Mouse (Mus musculus) cerebellum, adult 8-10 months (tissue): ENCODE results near the gene Fam76b.
"Not testable (repeated sequence)": the region's sequence is repeated elsewhere in the genome, so short reads cannot be mapped to it uniquely, and the experiment has no call there.

Experiments
- DNase-seq: peaks from one replicate; pipeline ENCODE4 v3.0.0; 2022

Fam76b gene

GRCm38 (mm10) chr9:13827406-13828086, at the start of gene Fam76b:
Gene Fam76b (plus strand): TSS chr9:13827716.
- peak; percentile 99 for DNase-seq

- no peak for DNase-seq
Measured at GRCm38 (mm10) chr9:13781985-13782384, 45.5 kb upstream of the Fam76b start.

- DNase-seq: not testable (repeated sequence)
Measured at GRCm38 (mm10) chr9:13790864-13791263, 36.7 kb upstream of the Fam76b start.

- no peak for DNase-seq
Measured at GRCm38 (mm10) chr9:13794302-13794701, 33.2 kb upstream of the Fam76b start.

GRCm38 (mm10) chr9:13794756-13795155, 32.8 kb upstream of the Fam76b start:
- no peak for DNase-seq

- DNase-seq: no peak
Measured at GRCm38 (mm10) chr9:13804480-13804879, 23.0 kb upstream of the Fam76b start.

- DNase-seq: no peak
Measured at GRCm38 (mm10) chr9:13806854-13807253, 20.7 kb upstream of the Fam76b start.

GRCm38 (mm10) chr9:13807657-13808056, 19.9 kb upstream of the Fam76b start:
- no peak for DNase-seq

- no peak for DNase-seq
Measured at GRCm38 (mm10) chr9:13809937-13810336, 17.6 kb upstream of the Fam76b start.

- no peak for DNase-seq
Measured at GRCm38 (mm10) chr9:13818369-13818768, 9.1 kb upstream of the Fam76b start.

- DNase-seq: no peak
Measured at GRCm38 (mm10) chr9:13820774-13821173, 6.7 kb upstream of the Fam76b start.

- DNase-seq: no peak
Measured at GRCm38 (mm10) chr9:13825896-13826295, 1.6 kb upstream of the Fam76b start.

- DNase-seq: no peak
Measured at GRCm38 (mm10) chr9:13826391-13826805, 1.1 kb upstream of the Fam76b start.

GRCm38 (mm10) chr9:13826832-13827405, 597 bp upstream of the Fam76b start, which contains the start of gene Cep57:
Gene Cep57 (minus strand): TSS chr9:13827107.
- DNase-seq: peak; percentile 96

- no peak for DNase-seq
Measured at GRCm38 (mm10) chr9:13828087-13828441, 548 bp downstream of the Fam76b start.

GRCm38 (mm10) chr9:13835256-13835655, 7.7 kb downstream of the Fam76b start:
- no peak for DNase-seq

GRCm38 (mm10) chr9:13836726-13837125, 9.2 kb downstream of the Fam76b start:
- DNase-seq: no peak

- DNase-seq: no peak
Measured at GRCm38 (mm10) chr9:13847591-13847990, 20.1 kb downstream of the Fam76b start.

- DNase-seq: no peak
Measured at GRCm38 (mm10) chr9:13848481-13849480, 21.3 kb downstream of the Fam76b start.

- no peak for DNase-seq
Measured at GRCm38 (mm10) chr9:13853876-13854275, 26.4 kb downstream of the Fam76b start.

GRCm38 (mm10) chr9:13856247-13856646, 28.7 kb downstream of the Fam76b start:
- no peak for DNase-seq

- no peak for DNase-seq
Measured at GRCm38 (mm10) chr9:13856777-13857176, 29.3 kb downstream of the Fam76b start.

GRCm38 (mm10) chr9:13867646-13868045, 40.1 kb downstream of the Fam76b start:
- no peak for DNase-seq
